Mouse (Mus musculus): ENCODE measurements around the gene Tra2a. TPM values are rescaled to one million over a fixed set of nuclear protein-coding genes. Genes with fewer than 3 reads are reported as not detected.

The Tra2a gene
- total and polyA plus RNA-seq, 3 experiments = 35.7 to 174 (median 160) TPM

DNA sequence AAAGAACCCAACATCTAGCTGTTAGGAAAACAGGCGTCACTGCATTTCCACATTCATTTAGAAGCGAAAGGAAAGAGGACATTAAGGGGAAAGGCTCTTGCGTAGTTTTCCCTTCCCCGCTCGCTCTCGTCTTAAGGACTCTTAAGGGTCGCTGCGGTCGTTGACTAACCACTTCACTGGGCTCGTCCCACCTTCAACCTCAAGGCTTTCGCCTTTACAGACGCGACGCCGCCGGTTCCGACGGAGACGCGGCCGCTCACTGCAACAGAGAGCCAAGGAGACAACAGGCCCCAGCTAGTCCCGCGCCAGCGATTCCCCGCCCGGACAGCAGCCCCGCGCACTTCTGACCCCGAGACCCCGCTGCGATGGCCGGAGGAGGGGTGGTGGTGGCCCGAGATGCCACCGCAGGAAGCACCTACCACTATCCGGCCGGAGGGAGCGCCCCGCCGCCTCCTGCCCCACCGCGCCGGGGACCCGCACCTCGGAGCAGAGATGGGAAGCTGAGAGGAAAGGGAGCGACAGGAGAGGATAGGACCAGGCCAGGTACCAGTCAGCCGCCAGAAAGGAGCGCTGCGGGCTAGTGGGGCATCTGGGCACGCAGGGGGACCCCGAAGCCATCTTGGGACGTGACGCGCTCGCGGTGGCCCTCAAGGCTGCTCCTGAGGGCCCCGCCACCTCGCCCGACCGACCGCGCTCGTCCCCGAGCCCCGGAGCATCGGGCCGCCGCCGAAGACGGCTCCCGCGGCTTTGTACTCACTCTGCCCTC, 569 bp downstream of the Tra2a start:
- Histone ChIP-seq H3K9me3 (replicated peaks) (no peaks in the 10 kb centered on the region), H3K4me3 (ENCODE audit: low read depth, low read length) (peak overlapping the region; percentile 98), H3K36me3 (replicated peaks) (peaks cover 15% of the 10 kb centered on the region), H3K4me1 (ENCODE audit: insufficient read depth, low read depth, low read length) (peaks cover 19% of the 10 kb centered on the region), H3K27me3 (ENCODE audit: insufficient read depth, low read length) (0 out of 2 replicates have a peak, but pooled peaks cover 2% of the 10 kb centered on the region)
- ATAC-seq (ENCODE audit: extremely low read depth, insufficient number of reproducible peaks, low FRiP score, poor library complexity, severe bottlenecking) (no peak), DNase-seq (ENCODE audit: low spot score) (peak; percentile 51)
- TF ChIP-seq GATA2 (IDR thresholded peaks at IDR 0.05; ENCODE audit: borderline replicate concordance, low read depth, low read length) (no peak), GATA1 (IDR thresholded peaks at IDR 0.05; ENCODE audit: borderline replicate concordance, low read length) (no peak)

GRCm38 (mm10) chr6:49262421-49262820, 1.4 kb downstream of the Tra2a start:
- Histone ChIP-seq H3K36me3 (replicated peaks) (peaks cover 22% of the 10 kb centered on the region), H3K9me3 (replicated peaks) (no peaks in the 10 kb centered on the region), H3K27me3 (ENCODE audit: insufficient read depth, low read length) (0 out of 2 replicates have a peak, but pooled peaks cover 2% of the 10 kb centered on the region), H3K4me1 (ENCODE audit: insufficient read depth, low read depth, low read length) (peaks cover 26% of the 10 kb centered on the region), H3K4me3 (ENCODE audit: low read depth, low read length) (peak overlapping the region; percentile 98)
- DNase-seq (ENCODE audit: low spot score) = no peak
- no peak for ATAC-seq (ENCODE audit: extremely low read depth, insufficient number of reproducible peaks, low FRiP score, poor library complexity, severe bottlenecking)
- TF ChIP-seq GATA1 (IDR thresholded peaks at IDR 0.05; ENCODE audit: borderline replicate concordance, low read length) (no peak), POLR2AphosphoS5 (IDR thresholded peaks at IDR 0.05; ENCODE audit: insufficient replicate concordance, low read depth, low read length) (no peak), TAL1 (conservative IDR thresholded peaks at IDR 0.05; ENCODE audit: low read depth, low read length) (no peak), GATA2 (IDR thresholded peaks at IDR 0.05; ENCODE audit: borderline replicate concordance, low read depth, low read length) (no peak), CTCF (IDR thresholded peaks at IDR 0.05; ENCODE audit: low read depth, low read length) (no peak)

DNA sequence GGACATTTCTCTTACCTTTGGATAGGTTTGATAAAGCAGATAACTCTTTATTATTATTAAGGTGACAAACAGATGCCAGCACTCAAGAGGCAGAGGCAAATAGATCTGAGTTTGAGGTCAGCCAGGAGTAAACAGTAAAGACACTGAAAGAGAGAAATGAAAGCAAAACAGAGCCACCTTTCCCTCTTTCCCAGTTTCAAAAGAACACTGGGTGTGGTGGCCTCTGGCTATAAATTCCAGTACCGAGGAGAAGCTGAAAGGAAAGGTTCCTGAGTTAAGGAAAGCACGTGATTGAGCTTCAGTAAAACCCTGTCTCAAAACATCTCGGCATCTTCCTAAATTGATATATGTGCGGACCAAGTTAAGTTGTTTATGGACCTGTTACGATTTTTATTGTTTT, 4.1 kb downstream of the Tra2a start:
- TF ChIP-seq GATA1 (IDR thresholded peaks at IDR 0.05; ENCODE audit: borderline replicate concordance, low read length) (no peak), CTCF (IDR thresholded peaks at IDR 0.05; ENCODE audit: low read depth, low read length) (no peak), POLR2AphosphoS5 (IDR thresholded peaks at IDR 0.05; ENCODE audit: insufficient replicate concordance, low read depth, low read length) (no peak), GATA2 (IDR thresholded peaks at IDR 0.05; ENCODE audit: borderline replicate concordance, low read depth, low read length) (no peak), TAL1 (conservative IDR thresholded peaks at IDR 0.05; ENCODE audit: low read depth, low read length) (no peak)
- DNase-seq (ENCODE audit: low spot score) (no peak), ATAC-seq (ENCODE audit: extremely low read depth, insufficient number of reproducible peaks, low FRiP score, poor library complexity, severe bottlenecking) (no peak)
- Histone ChIP-seq H3K4me1 (ENCODE audit: insufficient read depth, low read depth, low read length) (peaks cover 26% of the 10 kb centered on the region), H3K36me3 (replicated peaks) (peaks cover 25% of the 10 kb centered on the region), H3K4me3 (ENCODE audit: low read depth, low read length) (no peak overlapping the region), H3K9me3 (replicated peaks) (no peaks in the 10 kb centered on the region), H3K27me3 (ENCODE audit: insufficient read depth, low read length) (no peaks in the 10 kb centered on the region)

- Histone ChIP-seq H3K27me3 (ENCODE audit: insufficient read depth, low read length) (no peaks in the 10 kb centered on the region), H3K36me3 (replicated peaks) (peaks cover 27% of the 10 kb centered on the region), H3K9me3 (replicated peaks) (no peaks in the 10 kb centered on the region), H3K4me1 (ENCODE audit: insufficient read depth, low read depth, low read length) (peaks cover 26% of the 10 kb centered on the region), H3K4me3 (ENCODE audit: low read depth, low read length) (no peak overlapping the region)
- no peak for ATAC-seq (ENCODE audit: extremely low read depth, insufficient number of reproducible peaks, low FRiP score, poor library complexity, severe bottlenecking)
- DNase-seq (ENCODE audit: low spot score) = no peak
- TF ChIP-seq GATA2 (IDR thresholded peaks at IDR 0.05; ENCODE audit: borderline replicate concordance, low read depth, low read length) (no peak), POLR2AphosphoS5 (IDR thresholded peaks at IDR 0.05; ENCODE audit: insufficient replicate concordance, low read depth, low read length) (no peak)
These were observed 6.0 kb downstream of the Tra2a start for GRCm38 (mm10) chr6:49257880-49258279.

DNA sequence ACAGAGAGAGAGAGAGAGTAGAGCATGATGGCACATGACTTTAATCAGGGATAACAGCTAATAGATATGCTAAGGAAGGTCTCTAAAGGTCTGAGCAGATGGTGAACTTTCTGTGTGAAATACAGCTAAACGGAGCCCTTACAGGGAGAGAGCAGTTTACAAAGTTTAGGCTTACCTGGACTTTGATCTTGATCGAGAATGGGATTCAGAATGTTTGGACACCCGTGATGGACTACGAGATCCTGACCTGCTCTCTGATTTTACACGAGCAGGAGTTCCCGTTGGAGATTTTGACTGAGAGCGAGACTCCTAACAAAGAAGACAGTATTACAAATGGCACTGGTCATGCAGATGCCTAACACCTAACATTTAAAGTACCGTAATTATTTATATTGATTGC, 11.6 kb downstream of the Tra2a start:
- DNase-seq (ENCODE audit: low spot score) (no peak), ATAC-seq (ENCODE audit: extremely low read depth, insufficient number of reproducible peaks, low FRiP score, poor library complexity, severe bottlenecking) (no peak)
- Histone ChIP-seq H3K27me3 (ENCODE audit: insufficient read depth, low read length) (no peaks in the 10 kb centered on the region), H3K4me1 (ENCODE audit: insufficient read depth, low read depth, low read length) (peaks cover 7% of the 10 kb centered on the region; the same call in 1 of the 2 replicates), H3K36me3 (replicated peaks) (peaks cover 55% of the 10 kb centered on the region), H3K9me3 (replicated peaks) (no peaks in the 10 kb centered on the region), H3K4me3 (ENCODE audit: low read depth, low read length) (no peak overlapping the region)
- no peak for TF ChIP-seq GATA2 (IDR thresholded peaks at IDR 0.05; ENCODE audit: borderline replicate concordance, low read depth, low read length)

- H3K27me3 ChIP-seq (ENCODE audit: insufficient read depth, low read length) = no peaks in the 10 kb centered on the region
- H3K9me3 ChIP-seq (replicated peaks) = no peaks in the 10 kb centered on the region
- H3K36me3 ChIP-seq (replicated peaks) = peaks cover 63% of the 10 kb centered on the region
- peaks cover 7% of the 10 kb centered on the region; the same call in 1 of the 2 replicates for H3K4me1 ChIP-seq (ENCODE audit: insufficient read depth, low read depth, low read length)
- DNase-seq (ENCODE audit: low spot score) (no peak), ATAC-seq (ENCODE audit: extremely low read depth, insufficient number of reproducible peaks, low FRiP score, poor library complexity, severe bottlenecking) (no peak)
- TF ChIP-seq CTCF (IDR thresholded peaks at IDR 0.05; ENCODE audit: low read depth, low read length) (no peak), TAL1 (conservative IDR thresholded peaks at IDR 0.05; ENCODE audit: low read depth, low read length) (no peak), GATA2 (IDR thresholded peaks at IDR 0.05; ENCODE audit: borderline replicate concordance, low read depth, low read length) (no peak), GATA1 (IDR thresholded peaks at IDR 0.05; ENCODE audit: borderline replicate concordance, low read length) (no peak), POLR2AphosphoS5 (IDR thresholded peaks at IDR 0.05; ENCODE audit: insufficient replicate concordance, low read depth, low read length) (no peak)
- no peak overlapping the region for H3K4me3 ChIP-seq (ENCODE audit: low read depth, low read length)
These were observed 12.6 kb downstream of the Tra2a start for GRCm38 (mm10) chr6:49251199-49251598.
